Mouse (Mus musculus): ENCODE results near the gene Rbp7.
"Not testable (repeated sequence)": the region's sequence is repeated elsewhere in the genome, so short reads cannot be mapped to it uniquely, and the experiment has no call there.

Rbp7 gene

GRCm38 (mm10) chr4:149457163-149457562 lies 2.4 kb upstream of the Rbp7 start:
- DNase-seq (ENCODE audit: low spot score) = not testable (repeated sequence)

- DNase-seq (ENCODE audit: low spot score) = no peak
Measured at GRCm38 (mm10) chr4:149454263-149454662, 515 bp downstream of the Rbp7 start.

GRCm38 (mm10) chr4:149453656-149454055 lies 1.1 kb downstream of the Rbp7 start:
- DNase-seq (ENCODE audit: low spot score) = no peak

- DNase-seq (ENCODE audit: low spot score) = no peak
Measured at GRCm38 (mm10) chr4:149450636-149451035, 4.1 kb downstream of the Rbp7 start.

- DNase-seq (ENCODE audit: low spot score) = no peak
Measured at GRCm38 (mm10) chr4:149446309-149446708, 8.5 kb downstream of the Rbp7 start.

GRCm38 (mm10) chr4:149445868-149446267 lies 8.9 kb downstream of the Rbp7 start:
- no peak for DNase-seq (ENCODE audit: low spot score)

GRCm38 (mm10) chr4:149444964-149445701 lies 9.6 kb downstream of the Rbp7 start:
- DNase-seq (ENCODE audit: low spot score) = peak; percentile 60

GRCm38 (mm10) chr4:149444465-149444864 lies 10.3 kb downstream of the Rbp7 start:
- DNase-seq (ENCODE audit: low spot score) = no peak

- DNase-seq (ENCODE audit: low spot score) = no peak
Measured at GRCm38 (mm10) chr4:149442436-149442835, 12.3 kb downstream of the Rbp7 start.

GRCm38 (mm10) chr4:149440576-149440975 lies 14.2 kb downstream of the Rbp7 start:
- no peak for DNase-seq (ENCODE audit: low spot score)

GRCm38 (mm10) chr4:149431887-149432286 lies 22.9 kb downstream of the Rbp7 start:
- not testable (repeated sequence) for DNase-seq (ENCODE audit: low spot score)

- DNase-seq (ENCODE audit: low spot score) = no peak
Measured at GRCm38 (mm10) chr4:149429592-149429991, 25.2 kb downstream of the Rbp7 start.

- DNase-seq (ENCODE audit: low spot score) = peak; percentile 86
Measured at GRCm38 (mm10) chr4:149426325-149427199, 28.2 kb downstream of the Rbp7 start, which contains the start of gene Ube4b. Gene Ube4b, minus strand, starts transcription at chr4:149426749.

GRCm38 (mm10) chr4:149425801-149426292 lies 28.9 kb downstream of the Rbp7 start:
- DNase-seq (ENCODE audit: low spot score) = no peak

GRCm38 (mm10) chr4:149424755-149425154 lies 30.0 kb downstream of the Rbp7 start:
- DNase-seq (ENCODE audit: low spot score) = no peak

- DNase-seq (ENCODE audit: low spot score) = no peak
Measured at GRCm38 (mm10) chr4:149417854-149418365, 36.9 kb downstream of the Rbp7 start.

GRCm38 (mm10) chr4:149416986-149417385 lies 37.8 kb downstream of the Rbp7 start:
- no peak for DNase-seq (ENCODE audit: low spot score)

GRCm38 (mm10) chr4:149416417-149416816 lies 38.4 kb downstream of the Rbp7 start:
- DNase-seq (ENCODE audit: low spot score) = no peak

- DNase-seq (ENCODE audit: low spot score) = no peak
Measured at GRCm38 (mm10) chr4:149415651-149416169, 39.1 kb downstream of the Rbp7 start.

- no peak for DNase-seq (ENCODE audit: low spot score)
Measured at GRCm38 (mm10) chr4:149414259-149414658, 40.5 kb downstream of the Rbp7 start.

GRCm38 (mm10) chr4:149409759-149410158 lies 45.0 kb downstream of the Rbp7 start:
- DNase-seq (ENCODE audit: low spot score) = no peak

- no peak for DNase-seq (ENCODE audit: low spot score)
Measured at GRCm38 (mm10) chr4:149408331-149408730, 46.4 kb downstream of the Rbp7 start.
